Mouse (Mus musculus): ENCODE measurements around the gene Ydjc. TPM values are rescaled to one million over a fixed set of nuclear protein-coding genes. Genes with fewer than 3 reads are reported as not detected.

Gene Ydjc
- polyA plus RNA-seq, 1 experiment from 2014 or later, result 11.9 TPM

DNA sequence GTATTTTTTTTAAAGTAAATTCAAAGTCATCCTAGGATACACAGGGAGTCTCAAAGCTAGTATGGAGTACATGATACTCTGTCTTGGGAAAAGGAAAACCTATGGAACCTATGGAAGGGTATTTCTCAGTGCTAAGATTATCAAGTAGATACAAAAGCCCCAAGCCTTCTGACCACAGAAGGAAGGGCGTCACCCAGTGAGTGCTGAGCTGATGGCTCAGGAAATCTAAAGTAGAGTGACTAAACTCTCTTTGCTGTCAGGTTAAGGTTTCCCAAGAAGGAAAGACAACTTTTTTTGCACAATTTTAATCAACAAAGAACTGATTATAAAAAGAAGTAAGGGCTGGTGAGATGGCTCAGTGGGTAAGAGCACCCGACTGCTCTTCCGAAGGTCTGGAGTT, 35.3 kb downstream of the Ydjc start:
- WGBS, result 99% methylated on average over 3 of the region's 3 CpGs
- DNase-seq (ENCODE audit: low spot score) (no peak), ATAC-seq (ENCODE audit: low FRiP score) (no peak)
- Histone ChIP-seq H3K9ac (ENCODE audit: low read depth, low read length) (no peak overlapping the region), H3K4me2 (replicated peaks; ENCODE audit: low read depth, low read length) (no peak overlapping the region), H3K9me3 (ENCODE audit: control insufficient read depth, low read length) (no peaks in the 10 kb centered on the region), H3K4me1 (replicated peaks; ENCODE audit: control insufficient read depth, insufficient read depth, low read length) (no peaks in the 10 kb centered on the region), H3K27me3 (ENCODE audit: control insufficient read depth, insufficient read depth, low read length) (no peaks in the 10 kb centered on the region), H3K27ac (ENCODE audit: low read depth, low read length) (no peak overlapping the region), H3K36me3 (ENCODE audit: control insufficient read depth, insufficient read depth, low read length) (no peaks in the 10 kb centered on the region), H3K4me3 (ENCODE audit: low read depth, low read length) (no peak overlapping the region)

DNA sequence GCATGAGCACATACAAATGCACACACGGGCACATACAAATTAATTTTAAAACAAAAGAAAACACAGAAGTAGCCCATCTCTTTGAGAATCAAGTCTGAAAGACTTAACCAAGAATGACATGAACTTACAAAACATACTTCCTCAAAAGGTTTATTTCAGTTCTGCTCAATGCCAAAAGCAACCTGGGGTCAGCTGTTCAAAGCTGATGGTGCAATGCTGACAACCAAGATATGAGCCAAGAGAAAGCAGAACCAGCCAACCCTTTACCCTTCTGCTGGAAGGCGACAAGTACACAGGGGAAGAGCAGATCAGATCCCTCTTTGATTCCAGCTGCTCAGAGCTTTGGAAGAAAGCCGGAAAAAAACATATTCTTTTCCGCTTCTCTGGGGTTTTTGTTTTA, 37.0 kb downstream of the Ydjc start:
- Histone ChIP-seq H3K36me3 (ENCODE audit: control insufficient read depth, insufficient read depth, low read length) (peaks cover 3% of the 10 kb centered on the region; the same call in 1 of the 2 replicates), H3K9ac (ENCODE audit: low read depth, low read length) (no peak overlapping the region), H3K9me3 (ENCODE audit: control insufficient read depth, low read length) (no peaks in the 10 kb centered on the region), H3K27ac (ENCODE audit: low read depth, low read length) (no peak overlapping the region), H3K4me3 (ENCODE audit: low read depth, low read length) (no peak overlapping the region), H3K27me3 (ENCODE audit: control insufficient read depth, insufficient read depth, low read length) (no peaks in the 10 kb centered on the region), H3K4me1 (replicated peaks; ENCODE audit: control insufficient read depth, insufficient read depth, low read length) (no peaks in the 10 kb centered on the region), H3K4me2 (replicated peaks; ENCODE audit: low read depth, low read length) (no peak overlapping the region)
- WGBS, result 91% methylated on average over 4 of the region's 4 CpGs
- DNase-seq (ENCODE audit: low spot score) (no peak), ATAC-seq (ENCODE audit: low FRiP score) (no peak)

DNA sequence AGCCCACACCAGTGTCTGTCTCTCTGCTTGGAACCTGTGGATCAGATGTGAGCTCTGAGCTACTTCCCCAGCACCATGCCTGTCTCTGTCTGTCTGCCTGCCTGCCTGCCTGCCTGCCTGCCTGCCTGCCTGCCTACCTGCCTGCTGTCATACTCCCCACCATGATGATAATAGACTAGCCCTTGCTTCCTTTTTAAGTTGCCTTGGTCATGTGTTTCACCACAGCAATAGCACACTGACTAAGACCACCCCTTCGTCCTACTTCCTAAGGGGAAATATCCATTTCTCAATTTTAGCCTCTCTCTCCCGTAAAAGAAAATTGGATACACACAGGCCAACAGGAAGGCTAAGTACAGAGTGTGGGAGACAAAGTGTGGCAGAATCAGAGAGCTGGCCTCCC, 37.7 kb downstream of the Ydjc start:
- 89% methylated on average over 2 of the region's 2 CpGs for WGBS
- no peaks in the 10 kb centered on the region for H3K27me3 ChIP-seq (ENCODE audit: control insufficient read depth, insufficient read depth, low read length)

DNA sequence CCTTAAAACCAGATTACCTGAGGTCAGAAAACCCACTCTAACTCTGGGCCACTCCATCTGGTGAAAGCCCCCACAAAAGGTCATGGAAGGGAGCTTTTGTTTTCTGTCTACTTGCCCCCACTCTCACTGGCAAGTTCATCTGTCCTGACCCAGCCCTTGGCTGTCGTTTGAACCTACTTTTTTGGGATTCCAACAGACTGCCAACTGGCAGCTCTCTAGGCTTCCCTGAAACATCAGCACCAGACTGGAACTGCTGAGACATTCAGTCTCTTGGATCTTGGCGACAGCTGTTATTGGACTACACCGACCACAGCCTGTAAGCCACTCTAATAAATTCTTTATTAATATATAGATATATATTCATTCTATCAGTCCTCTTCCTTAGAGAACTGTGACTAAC, 38.6 kb downstream of the Ydjc start:
- DNase-seq (ENCODE audit: low spot score) (no peak), ATAC-seq (ENCODE audit: low FRiP score) (no peak)

More for the DNA sequence above, 37.7 kb downstream of the Ydjc start:
- Histone ChIP-seq H3K9me3 (ENCODE audit: control insufficient read depth, low read length) (no peaks in the 10 kb centered on the region), H3K27ac (ENCODE audit: low read depth, low read length) (no peak overlapping the region), H3K9ac (ENCODE audit: low read depth, low read length) (no peak overlapping the region), H3K36me3 (ENCODE audit: control insufficient read depth, insufficient read depth, low read length) (peaks cover 3% of the 10 kb centered on the region; the same call in 1 of the 2 replicates), H3K4me2 (replicated peaks; ENCODE audit: low read depth, low read length) (no peak overlapping the region), H3K4me3 (ENCODE audit: low read depth, low read length) (no peak overlapping the region), H3K4me1 (replicated peaks; ENCODE audit: control insufficient read depth, insufficient read depth, low read length) (no peaks in the 10 kb centered on the region)
- ATAC-seq (ENCODE audit: low FRiP score) (no peak), DNase-seq (ENCODE audit: low spot score) (no peak)

DNA sequence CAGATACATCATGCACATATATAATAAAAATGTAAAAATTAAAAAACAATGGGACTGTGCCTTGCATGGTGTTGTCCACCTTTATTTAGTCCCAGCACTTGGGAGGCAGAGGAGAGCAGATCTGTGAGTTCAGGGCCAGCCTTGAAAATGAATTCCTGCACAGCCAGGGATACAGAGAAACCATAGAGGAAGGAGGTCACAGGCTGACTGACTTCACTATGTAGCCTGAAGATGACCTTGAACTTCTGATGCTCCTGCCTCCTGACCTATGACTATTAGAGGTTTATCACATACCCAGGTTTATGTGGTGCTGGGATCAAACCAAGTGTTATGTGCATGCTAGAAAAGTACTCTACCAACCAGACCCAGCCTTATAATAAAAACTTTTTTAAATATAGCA, 41.1 kb downstream of the Ydjc start:
- Histone ChIP-seq H3K9ac (ENCODE audit: low read depth, low read length) (no peak overlapping the region), H3K36me3 (ENCODE audit: control insufficient read depth, insufficient read depth, low read length) (peaks cover 3% of the 10 kb centered on the region; the same call in 1 of the 2 replicates), H3K27ac (ENCODE audit: low read depth, low read length) (no peak overlapping the region), H3K4me1 (replicated peaks; ENCODE audit: control insufficient read depth, insufficient read depth, low read length) (no peaks in the 10 kb centered on the region), H3K4me2 (replicated peaks; ENCODE audit: low read depth, low read length) (no peak overlapping the region), H3K27me3 (ENCODE audit: control insufficient read depth, insufficient read depth, low read length) (no peaks in the 10 kb centered on the region), H3K9me3 (ENCODE audit: control insufficient read depth, low read length) (no peaks in the 10 kb centered on the region), H3K4me3 (ENCODE audit: low read depth, low read length) (no peak overlapping the region)
- ATAC-seq (ENCODE audit: low FRiP score), result no peak
- no peak for DNase-seq (ENCODE audit: low spot score)

More for the DNA sequence above, 38.6 kb downstream of the Ydjc start:
- WGBS, result 91% methylated on average over 3 of the region's 3 CpGs
- H3K9me3 ChIP-seq (ENCODE audit: control insufficient read depth, low read length), result no peaks in the 10 kb centered on the region
- H3K4me3 ChIP-seq (ENCODE audit: low read depth, low read length), result no peak overlapping the region
- peaks cover 3% of the 10 kb centered on the region; the same call in 1 of the 2 replicates for H3K36me3 ChIP-seq (ENCODE audit: control insufficient read depth, insufficient read depth, low read length)
- no peaks in the 10 kb centered on the region for H3K4me1 ChIP-seq (replicated peaks; ENCODE audit: control insufficient read depth, insufficient read depth, low read length)
- no peaks in the 10 kb centered on the region for H3K27me3 ChIP-seq (ENCODE audit: control insufficient read depth, insufficient read depth, low read length)
- H3K4me2 ChIP-seq (replicated peaks; ENCODE audit: low read depth, low read length), result no peak overlapping the region
- no peak overlapping the region for H3K9ac ChIP-seq (ENCODE audit: low read depth, low read length)
- no peak overlapping the region for H3K27ac ChIP-seq (ENCODE audit: low read depth, low read length)

DNA sequence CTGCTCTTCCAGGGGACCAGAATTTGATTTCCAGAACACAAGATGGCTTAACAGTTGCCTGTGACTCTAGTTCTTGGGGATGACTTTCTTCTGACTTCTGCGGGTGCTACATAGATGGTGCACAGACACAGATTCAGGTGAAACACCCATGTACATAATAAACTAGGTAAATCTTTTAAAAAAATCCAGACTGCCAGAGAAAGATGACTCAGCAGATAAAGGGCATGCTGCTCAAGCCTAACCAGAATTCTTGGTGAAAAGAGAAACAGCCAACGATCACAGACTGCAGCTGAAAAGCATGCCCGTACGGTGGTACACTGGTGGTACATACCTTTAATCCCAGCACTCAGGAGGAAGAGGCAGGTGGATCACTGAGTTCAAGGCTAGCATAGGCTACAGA, 49.4 kb downstream of the Ydjc start:
- ATAC-seq (ENCODE audit: low FRiP score) (no peak), DNase-seq (ENCODE audit: low spot score) (no peak)
- H3K4me3 ChIP-seq (ENCODE audit: low read depth, low read length), result no peak overlapping the region
- H3K9ac ChIP-seq (ENCODE audit: low read depth, low read length), result no peak overlapping the region
- no peak overlapping the region for H3K4me2 ChIP-seq (replicated peaks; ENCODE audit: low read depth, low read length)
- no peaks in the 10 kb centered on the region for H3K36me3 ChIP-seq (ENCODE audit: control insufficient read depth, insufficient read depth, low read length)
- WGBS, result 97% methylated on average over 4 of the region's 4 CpGs
- no peaks in the 10 kb centered on the region for H3K27me3 ChIP-seq (ENCODE audit: control insufficient read depth, insufficient read depth, low read length)
- no peak overlapping the region for H3K27ac ChIP-seq (ENCODE audit: low read depth, low read length)
- no peaks in the 10 kb centered on the region for H3K9me3 ChIP-seq (ENCODE audit: control insufficient read depth, low read length)
- no peaks in the 10 kb centered on the region for H3K4me1 ChIP-seq (replicated peaks; ENCODE audit: control insufficient read depth, insufficient read depth, low read length)

DNA sequence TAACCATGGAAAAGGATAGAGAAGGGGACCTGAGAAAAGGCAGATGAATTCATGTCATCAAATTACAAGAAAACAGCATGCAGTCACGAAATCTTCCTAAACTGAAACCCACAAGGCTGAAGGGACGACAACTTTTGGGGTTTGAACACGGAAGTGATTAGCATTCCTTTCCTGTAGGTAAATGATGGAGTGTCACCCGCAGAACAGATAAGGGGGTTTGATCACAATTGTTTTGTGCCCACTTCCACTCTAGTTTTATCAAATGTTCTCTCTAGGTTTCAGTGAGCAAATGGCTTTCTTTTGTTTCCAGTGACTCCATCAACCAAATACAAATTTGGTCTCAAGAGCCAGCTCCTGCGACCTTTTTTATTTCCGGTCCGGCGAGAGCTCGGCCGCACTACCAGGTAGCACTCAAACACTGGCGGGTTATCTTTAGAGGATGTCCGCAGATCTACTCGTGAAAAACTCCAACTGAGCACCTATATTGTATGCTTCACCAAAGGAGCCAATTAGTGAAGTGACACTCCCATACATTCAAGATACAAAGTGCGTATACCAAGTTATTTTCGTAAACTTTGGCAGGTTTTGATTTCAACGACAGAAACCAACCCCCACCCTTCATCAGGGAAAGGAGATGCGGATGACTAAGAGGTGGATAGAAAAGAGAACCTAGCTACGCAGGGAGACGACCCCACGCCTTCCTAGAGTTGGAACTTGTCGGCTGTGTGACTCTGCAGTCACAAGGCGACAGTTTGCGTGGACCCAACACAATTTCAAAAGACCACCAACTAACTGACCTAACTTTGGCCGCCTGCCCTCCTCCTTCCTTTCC, 55.9 kb downstream of the Ydjc start:
- Histone ChIP-seq H3K27me3 (ENCODE audit: control insufficient read depth, insufficient read depth, low read length) (no peaks in the 10 kb centered on the region), H3K9ac (ENCODE audit: low read depth, low read length) (peak overlapping the region; percentile 100), H3K4me3 (ENCODE audit: low read depth, low read length) (peak overlapping the region; percentile 93), H3K9me3 (ENCODE audit: control insufficient read depth, low read length) (no peaks in the 10 kb centered on the region), H3K27ac (ENCODE audit: low read depth, low read length) (no peak overlapping the region), H3K4me1 (replicated peaks; ENCODE audit: control insufficient read depth, insufficient read depth, low read length) (no peaks in the 10 kb centered on the region), H3K36me3 (ENCODE audit: control insufficient read depth, insufficient read depth, low read length) (no peaks in the 10 kb centered on the region), H3K4me2 (replicated peaks; ENCODE audit: low read depth, low read length) (peak overlapping the region; percentile 50)
- DNase-seq (ENCODE audit: low spot score) (no peak), ATAC-seq (ENCODE audit: low FRiP score) (0 out of 2 replicates have a peak, but pooled peaks have one; percentile 6)
- WGBS, result 10% methylated on average over 24 of the region's 24 CpGs

DNA sequence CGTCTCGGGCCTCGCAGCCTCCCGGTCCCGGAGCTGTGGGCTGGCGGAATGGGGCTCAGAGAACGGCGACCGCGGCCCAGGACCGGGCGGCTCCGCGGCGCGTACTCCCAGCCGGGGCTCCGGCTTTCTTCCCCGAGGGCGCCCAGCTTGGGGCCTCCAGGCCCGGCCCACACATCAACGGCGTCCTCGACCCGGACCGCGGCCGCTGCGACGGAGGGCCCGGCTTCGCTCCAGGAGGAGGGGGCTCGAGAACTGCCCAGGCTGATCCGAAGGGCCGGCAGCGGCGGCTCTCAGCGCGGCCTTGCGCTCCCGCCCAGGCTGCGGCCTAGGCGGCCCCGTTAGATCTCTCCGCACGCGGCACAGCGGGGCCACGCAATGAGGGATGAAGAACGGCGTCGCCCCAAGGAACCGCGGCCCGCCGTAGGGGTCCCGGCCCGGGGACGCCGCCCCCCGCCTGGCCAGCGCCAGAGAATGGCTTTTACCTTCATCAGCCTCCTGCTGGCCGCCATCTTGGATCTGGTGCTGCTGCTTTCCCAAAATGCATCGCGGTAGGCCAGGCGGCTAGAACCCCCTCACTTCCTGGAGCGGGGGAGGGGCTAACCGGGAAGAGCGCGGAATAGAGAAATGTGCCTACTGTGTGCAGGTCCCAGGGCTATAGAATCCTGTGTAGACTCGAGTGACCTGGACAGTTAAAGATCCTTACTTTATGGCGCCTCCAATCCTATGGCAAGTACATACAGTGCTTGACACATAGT, 56.7 kb downstream of the Ydjc start:
- Histone ChIP-seq H3K9me3 (ENCODE audit: control insufficient read depth, low read length) (no peaks in the 10 kb centered on the region), H3K27ac (ENCODE audit: low read depth, low read length) (peak overlapping the region; percentile 67), H3K9ac (ENCODE audit: low read depth, low read length) (peak overlapping the region; percentile 100), H3K36me3 (ENCODE audit: control insufficient read depth, insufficient read depth, low read length) (no peaks in the 10 kb centered on the region), H3K4me1 (replicated peaks; ENCODE audit: control insufficient read depth, insufficient read depth, low read length) (no peaks in the 10 kb centered on the region), H3K27me3 (ENCODE audit: control insufficient read depth, insufficient read depth, low read length) (no peaks in the 10 kb centered on the region), H3K4me2 (replicated peaks; ENCODE audit: low read depth, low read length) (peak overlapping the region; percentile 50), H3K4me3 (ENCODE audit: low read depth, low read length) (peak overlapping the region; percentile 93)
- under 1% methylated on average over 55 of the region's 72 CpGs for WGBS
- peak; percentile 88 for DNase-seq (ENCODE audit: low spot score)
- peak; percentile 90 for ATAC-seq (ENCODE audit: low FRiP score)
